Mouse (Mus musculus): Measurements from ENCODE around the gene Slc47a1.

DNA sequence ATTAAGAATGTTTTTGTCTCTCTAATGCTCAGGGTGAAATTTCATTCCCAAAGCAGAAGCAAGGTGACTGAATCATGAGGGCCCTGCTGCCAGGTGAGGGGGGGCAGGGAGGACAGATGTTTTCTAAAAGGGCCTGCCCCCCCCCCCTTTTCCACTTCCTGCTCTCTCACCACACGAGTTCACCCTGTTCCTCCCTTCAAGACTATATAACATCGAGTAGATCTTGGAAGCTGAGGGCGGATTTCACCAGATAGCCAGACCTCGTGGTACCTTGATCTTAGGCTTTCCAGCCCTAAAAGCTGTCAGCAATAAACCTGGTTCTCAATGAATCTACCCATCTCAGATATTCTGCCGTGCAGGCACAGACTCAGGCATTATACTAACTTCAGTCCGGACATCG, 67.8 kb downstream of the Slc47a1 start:
- no peak for TF ChIP-seq GATA1 (IDR thresholded peaks at IDR 0.05; ENCODE audit: borderline replicate concordance, low read length)
- no peak for TF ChIP-seq FLI1 (IDR thresholded peaks at IDR 0.05; ENCODE audit: low read length)
